Mouse (Mus musculus) stomach, postnatal 0 days (tissue): Measurements from ENCODE around the gene Fa2h.

ENCODE experiments used
- CTCF ChIP-seq: IDR thresholded peaks from 2 replicates; pipeline ENCODE4 v1.5.1; 2016; ENCODE audit warnings: antibody characterized with exemption, low read depth, mild to moderate bottlenecking, moderate library complexity
- EP300 ChIP-seq: optimal IDR thresholded peaks from 2 replicates; pipeline ENCODE3; 2016; ENCODE audit warnings: antibody characterized with exemption

DNA sequence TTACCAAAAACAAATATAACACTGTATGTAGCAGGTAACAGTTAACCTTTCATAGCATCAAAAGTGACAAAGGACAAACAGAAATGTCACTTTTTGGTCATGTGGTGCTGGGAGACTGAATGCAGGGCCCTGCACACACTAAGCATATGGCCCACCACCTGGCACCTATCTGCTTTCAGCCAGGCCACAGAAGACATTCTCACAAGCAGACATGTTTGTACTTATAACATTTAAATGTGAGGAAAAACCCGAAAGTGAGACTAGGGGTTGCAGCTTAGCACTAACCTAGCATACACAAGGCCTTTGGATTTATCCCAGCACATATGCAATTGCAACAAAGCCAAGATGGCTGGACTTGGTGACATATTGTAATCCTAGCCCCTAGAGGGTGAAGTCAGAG, 95.6 kb downstream of the Fa2h start:
- TF ChIP-seq EP300 (no peak), CTCF (no peak)
